Mouse (Mus musculus) gastrocnemius, postnatal 10 days (tissue): ENCODE data around the gene Adam34. TPM values are rescaled to one million over a fixed set of nuclear protein-coding genes. Genes with fewer than 3 reads are reported as not detected.
"Not testable (repeated sequence)": the region's sequence is repeated elsewhere in the genome, so short reads cannot be mapped to it uniquely, and the experiment has no call there.

Experiments
- DNase-seq: peaks from one replicate; pipeline ENCODE4 v3.0.0; 2021; ENCODE audit warnings: mixed read lengths
- long read RNA-seq, 2 experiments: library from polyadenylated mRNA; stranded (forward); transcript quantifications; one replicate each; pipeline ENCODE4 v2.0.0; 2021
- total RNA-seq, 2 experiments: library from RNA; stranded (reverse); gene quantifications; 2 replicates each; pipeline ENCODE4 v1.2.3; 2021

Gene Adam34
- total RNA-seq: not detected
- long read RNA-seq, experiment 1: 0 reads
- long read RNA-seq, experiment 2: 0 reads

DNA sequence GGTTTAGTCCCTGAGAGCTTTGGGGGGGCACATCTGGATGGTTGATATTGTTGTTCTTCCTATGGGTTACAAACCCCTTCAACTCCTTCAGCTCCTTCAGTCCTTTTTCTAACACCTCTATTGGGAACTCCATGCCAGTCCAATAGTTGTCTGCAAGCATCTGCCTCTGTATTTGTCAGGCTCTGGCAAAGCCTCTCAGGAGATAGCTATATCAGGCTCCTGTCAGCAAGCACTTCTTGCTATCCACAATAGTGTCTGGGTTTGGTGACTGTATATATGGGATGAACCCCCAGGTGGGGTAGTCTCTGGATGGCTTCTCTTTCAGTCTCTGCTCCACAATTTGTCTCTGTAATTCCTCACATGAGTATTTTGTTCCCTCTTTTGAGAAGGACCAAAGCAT, at the start of gene Adam34:
Gene Adam34 (minus strand): TSS at position 101 of the 400 bp plus-strand sequence.
- no peak for DNase-seq

DNA sequence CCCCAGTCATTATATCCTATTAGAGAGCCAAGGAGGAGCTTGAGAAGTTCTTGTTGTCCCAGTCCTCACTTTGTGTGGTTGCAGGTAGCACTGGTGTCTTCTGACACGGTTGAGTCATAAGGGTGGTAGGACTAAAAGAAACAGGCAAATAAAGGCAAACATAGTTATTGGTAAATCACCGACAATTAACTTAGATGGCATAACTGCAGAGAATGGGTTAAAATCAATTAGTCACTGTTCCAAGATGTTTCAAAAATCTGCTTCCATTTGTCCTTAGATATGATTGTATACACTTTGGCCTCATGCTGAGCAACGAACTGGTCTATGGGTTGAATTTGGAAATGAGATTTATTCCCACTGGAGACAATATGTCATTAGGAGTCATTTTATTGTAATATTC, 82.7 kb downstream of the Adam34 start, which contains the start of gene Gm5346:
Gene Gm5346 (minus strand): TSS at position 101 of the 400 bp plus-strand sequence.
- DNase-seq: no peak

- no peak for DNase-seq
Measured at GRCm38 (mm10) chr8:43616046-43616445, 93.8 kb downstream of the Adam34 start.

DNA sequence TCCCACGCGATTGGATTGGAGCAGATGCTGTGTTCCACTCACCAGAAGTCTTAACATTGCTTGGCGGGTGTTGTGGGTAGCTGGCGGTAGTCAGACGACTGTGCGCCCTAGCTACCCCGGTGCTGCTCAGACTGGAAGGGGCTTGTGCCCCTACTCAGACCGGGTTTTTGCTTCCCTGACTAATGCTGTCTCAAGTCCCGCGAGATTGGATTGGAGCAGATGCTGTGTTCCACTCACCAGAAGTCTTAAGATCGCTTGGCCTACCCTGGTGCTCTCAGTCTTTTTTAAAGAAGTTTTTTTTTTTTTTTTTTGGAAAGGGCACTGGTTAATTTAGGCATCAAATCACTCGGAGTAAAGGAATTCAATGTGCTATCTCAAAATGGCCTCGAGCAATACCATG, 106.2 kb downstream of the Adam34 start:
- DNase-seq: not testable (repeated sequence)

GRCm38 (mm10) chr8:43603166-43603565, 106.7 kb downstream of the Adam34 start:
- not testable (repeated sequence) for DNase-seq

Other genes starting within 250 kb of the Adam34 start
- gene Adam26b, start 181.9 kb downstream of the Adam34 start, total RNA-seq: not detected
- not detected for gene Adam26a, start 133.3 kb downstream of the Adam34 start, total RNA-seq
- gene Gm5346, start 82.8 kb downstream of the Adam34 start, total RNA-seq: not detected